Mouse (Mus musculus) WW6 (cell line): ENCODE measurements around the gene Tgfbi.

Source experiments
- DNase-seq: peaks from one replicate; pipeline ENCODE4 v3.0.0-alpha.2; 2013; ENCODE audit warnings: low read depth, low spot score

The Tgfbi gene

DNA sequence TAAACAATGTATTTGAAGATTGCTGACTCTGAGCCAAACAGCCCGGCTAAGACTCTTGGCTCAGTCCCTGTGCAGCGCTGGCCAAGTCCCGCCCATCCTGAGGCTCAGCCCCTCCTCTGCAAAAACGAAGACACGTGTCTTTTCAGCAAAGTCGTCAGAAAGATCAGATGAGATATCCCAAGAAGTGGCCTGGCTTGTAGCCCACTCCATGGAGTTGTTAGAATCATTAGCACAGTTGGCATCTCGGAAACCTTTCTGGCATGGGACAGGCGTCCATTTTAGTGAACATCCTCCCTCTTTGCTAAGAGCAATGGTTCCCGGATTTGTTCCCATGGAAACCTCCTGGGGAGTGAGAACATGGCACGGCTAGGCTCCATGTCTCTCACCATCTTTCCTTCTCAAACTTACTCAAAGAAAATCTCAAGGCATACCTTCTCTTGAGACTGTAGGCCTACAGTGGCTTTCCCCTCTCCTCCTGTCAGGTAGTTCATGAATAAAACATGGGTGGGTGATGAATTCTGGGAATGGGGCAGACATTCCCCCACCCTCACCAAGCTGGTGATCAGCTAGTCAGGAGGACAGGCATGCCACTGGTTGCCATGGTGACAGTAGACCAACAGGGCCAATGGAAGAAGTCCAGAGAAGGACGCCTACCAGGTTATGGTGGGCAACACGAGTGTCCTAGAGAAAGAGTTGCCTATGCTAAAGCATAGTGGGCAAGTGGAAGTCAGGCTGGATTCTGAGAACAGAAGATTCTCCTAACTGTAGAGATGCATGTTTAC, 11.3 kb upstream of the Tgfbi start:
- DNase-seq, result no peak

GRCm38 (mm10) chr13:56599511-56599910, 9.8 kb upstream of the Tgfbi start:
- no peak for DNase-seq

GRCm38 (mm10) chr13:56600216-56600890, 9.0 kb upstream of the Tgfbi start:
- DNase-seq, result no peak

GRCm38 (mm10) chr13:56601199-56601598, 8.1 kb upstream of the Tgfbi start:
- DNase-seq, result no peak

GRCm38 (mm10) chr13:56605503-56605902, 3.8 kb upstream of the Tgfbi start:
- no peak for DNase-seq

- DNase-seq, result no peak
These were observed 2.6 kb upstream of the Tgfbi start for GRCm38 (mm10) chr13:56606724-56607123.

GRCm38 (mm10) chr13:56607225-56607624, 2.1 kb upstream of the Tgfbi start:
- no peak for DNase-seq

DNA sequence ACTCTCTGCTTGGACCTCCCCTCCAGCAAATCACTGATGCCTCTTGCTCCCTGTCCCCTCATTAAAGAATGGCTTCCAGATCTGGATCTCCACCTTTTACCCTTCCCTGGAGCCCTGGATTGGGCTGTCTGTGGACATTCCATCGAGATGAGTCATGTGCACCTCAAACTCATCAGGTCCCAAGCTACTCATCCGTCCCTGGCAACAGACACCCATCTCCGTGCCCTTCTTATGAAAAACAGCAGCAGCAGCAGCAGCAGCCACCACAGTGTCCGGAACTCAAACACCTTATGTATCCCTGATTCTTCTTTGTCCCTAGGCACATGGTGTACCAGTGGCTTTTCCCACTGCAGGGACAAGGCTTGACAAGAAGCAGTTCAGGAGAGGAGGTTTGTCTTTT, 1.5 kb upstream of the Tgfbi start:
- no peak for DNase-seq

DNA sequence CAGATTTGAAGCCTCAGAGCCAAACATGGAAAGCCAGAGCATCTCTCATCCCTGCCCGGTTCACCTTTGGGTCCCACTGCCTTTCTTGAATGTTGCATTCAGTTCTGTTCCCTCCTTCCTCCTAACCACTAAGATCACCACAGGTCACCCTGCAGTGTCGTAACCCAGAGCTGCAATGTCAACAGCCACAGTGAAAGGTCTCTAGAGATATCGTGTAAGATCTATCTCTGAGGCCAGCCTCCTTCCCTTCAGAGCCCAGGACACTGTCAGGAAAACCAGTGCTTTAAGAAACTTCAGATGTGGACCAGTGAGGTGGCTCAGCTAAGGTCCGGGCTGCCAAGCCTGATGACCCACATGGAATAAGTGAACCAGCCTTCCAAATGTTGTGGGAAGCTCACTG, 1.8 kb downstream of the Tgfbi start:
- DNase-seq, result no peak

GRCm38 (mm10) chr13:56611741-56612140, 2.4 kb downstream of the Tgfbi start:
- DNase-seq, result no peak

DNA sequence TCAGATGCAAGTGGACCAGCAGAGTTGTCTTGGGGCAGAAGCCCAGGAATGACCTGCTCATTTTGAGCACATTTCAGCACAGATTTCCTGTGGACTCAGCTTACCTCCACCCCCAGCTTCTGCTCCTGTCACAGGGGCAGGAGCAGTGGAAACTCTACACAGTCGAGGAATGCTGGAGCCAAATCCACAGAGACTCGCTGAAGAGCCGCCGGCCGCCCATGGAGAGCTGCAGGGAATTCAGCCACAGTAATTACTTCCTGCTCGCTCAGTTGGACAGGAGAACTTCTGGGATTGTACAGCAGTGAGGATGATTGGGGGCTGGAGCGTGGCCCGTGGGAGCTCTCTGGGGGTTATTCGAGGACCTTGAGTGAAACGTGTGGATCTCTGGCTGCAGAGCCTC, 3.0 kb downstream of the Tgfbi start:
- DNase-seq, result no peak

- DNase-seq, result no peak
These were observed 4.2 kb downstream of the Tgfbi start for GRCm38 (mm10) chr13:56613366-56613998.

DNA sequence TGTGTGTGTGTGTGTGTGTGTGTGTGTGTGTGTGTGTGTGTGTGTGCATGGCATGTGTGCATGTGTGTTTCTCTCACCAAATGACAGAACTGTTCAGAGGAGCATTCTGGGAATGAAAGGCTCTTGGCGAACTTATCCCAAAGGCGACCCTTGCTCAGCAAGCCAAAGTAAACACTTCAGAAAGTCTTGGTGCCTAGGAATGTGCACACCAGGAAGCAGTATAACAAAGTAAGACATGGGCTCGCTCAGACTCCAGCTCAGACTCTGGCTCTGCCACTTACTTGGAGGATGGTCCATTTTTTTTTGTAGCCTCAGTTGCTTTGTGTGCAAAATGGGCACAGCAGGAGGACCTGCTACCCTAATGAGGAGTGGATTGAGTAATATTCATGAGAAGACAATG, 5.4 kb downstream of the Tgfbi start:
- no peak for DNase-seq

DNA sequence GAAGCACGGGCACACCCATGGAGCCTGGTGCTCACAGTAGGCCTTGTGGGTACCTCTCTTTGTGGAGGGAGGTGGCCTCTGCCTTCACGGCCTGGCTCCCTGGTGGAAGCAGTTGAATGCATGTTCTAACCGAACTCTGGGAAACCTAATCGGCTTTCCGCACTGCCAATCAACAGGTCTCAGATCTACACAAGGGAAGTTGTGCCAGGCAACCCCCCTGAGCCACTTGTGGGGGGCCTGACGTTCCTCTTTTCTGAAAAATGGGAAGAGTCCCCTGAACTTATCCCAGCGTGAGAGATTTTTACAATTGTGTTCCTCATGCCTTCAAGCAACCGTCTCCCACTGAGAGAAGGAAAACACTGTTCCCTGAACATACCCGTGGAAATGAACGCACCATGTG, 5.9 kb downstream of the Tgfbi start:
- DNase-seq, result no peak

- DNase-seq, result no peak
These were observed 6.5 kb downstream of the Tgfbi start for GRCm38 (mm10) chr13:56615864-56616263.

DNA sequence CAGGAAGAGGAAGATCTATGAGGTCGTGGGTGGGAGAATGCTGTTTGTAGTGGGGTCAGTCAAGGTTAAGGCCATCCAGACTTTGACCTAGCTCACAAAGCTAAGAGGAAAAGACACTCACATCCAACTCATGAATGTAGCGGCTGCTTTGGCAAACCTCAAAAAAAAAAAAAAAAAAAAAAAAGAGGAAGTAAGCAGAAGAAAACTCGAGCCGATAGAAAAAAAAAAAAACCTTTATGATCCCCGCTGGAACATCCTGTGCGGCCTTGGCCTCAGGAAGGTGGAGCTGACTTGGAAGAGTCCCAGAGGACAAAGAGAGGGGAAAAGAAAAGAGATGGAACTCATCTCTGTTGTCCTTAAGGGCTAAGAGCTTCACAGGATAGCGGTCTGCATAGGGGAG, 7.1 kb downstream of the Tgfbi start:
- no peak for DNase-seq

- DNase-seq, result no peak
These were observed 7.9 kb downstream of the Tgfbi start for GRCm38 (mm10) chr13:56617197-56617596.

GRCm38 (mm10) chr13:56622201-56622757, 13.0 kb downstream of the Tgfbi start:
- DNase-seq, result no peak

- DNase-seq, result no peak
These were observed 17.2 kb downstream of the Tgfbi start for GRCm38 (mm10) chr13:56626524-56626923.

DNA sequence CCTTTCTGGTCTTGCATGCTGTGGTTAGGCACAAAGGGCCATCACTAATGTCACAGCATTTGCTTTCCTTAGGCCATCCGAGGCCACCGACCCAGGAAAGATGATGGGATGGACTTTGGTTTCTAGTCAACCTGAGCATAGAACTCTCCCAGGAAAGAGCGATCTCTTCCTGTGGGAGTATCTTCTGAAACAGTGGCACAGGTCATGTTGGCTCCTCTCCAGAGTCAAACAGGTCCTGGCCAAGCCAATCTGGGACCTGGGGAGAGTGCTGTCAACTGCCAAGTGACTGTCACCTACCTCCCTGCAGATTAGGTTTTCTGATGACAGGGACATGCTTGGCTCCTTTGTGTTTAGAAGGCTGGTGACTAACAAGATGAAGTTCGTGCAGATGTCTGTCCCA, 20.8 kb downstream of the Tgfbi start:
- no peak for DNase-seq

GRCm38 (mm10) chr13:56630552-56630951, 21.2 kb downstream of the Tgfbi start:
- DNase-seq, result no peak

DNA sequence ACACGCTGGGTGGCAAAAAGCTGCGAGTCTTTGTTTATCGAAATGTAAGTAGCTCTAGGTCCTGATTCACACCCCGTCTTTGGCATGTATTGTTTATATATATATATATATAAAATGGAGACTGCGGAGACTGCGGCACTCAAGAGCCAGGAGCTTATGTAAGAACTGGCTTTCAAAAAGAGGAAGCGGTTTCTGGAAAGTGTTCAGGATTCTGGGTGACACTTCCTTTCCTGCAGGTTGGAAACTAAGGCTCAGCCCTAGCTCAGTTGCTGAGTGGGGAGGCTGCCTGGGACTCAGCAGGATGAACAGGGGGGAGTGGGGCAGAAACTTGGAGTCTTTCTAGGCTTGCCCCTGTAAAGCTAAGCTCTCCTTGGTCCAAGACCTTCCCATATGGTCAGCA, 22.0 kb downstream of the Tgfbi start:
- no peak for DNase-seq
